Mouse (Mus musculus) E14TG2a.4 (cell line): ENCODE results near the gene Mfsd10.
A peak's percentile ranks its signal among the peaks of the same experiment; 100 is the strongest.

ENCODE experiments used
- H3K27me3 ChIP-seq: 2 replicates; pipeline ENCODE4 v1.6.1; 2014; ENCODE audit warnings: low read length, control low read depth; ENCODE audit not compliant: insufficient read depth
- H3K36me3 ChIP-seq: 2 replicates; pipeline ENCODE4 v1.6.1; 2014; ENCODE audit warnings: low read length, control low read depth; ENCODE audit not compliant: insufficient read depth
- H3K4me1 ChIP-seq: replicated peaks from 2 replicates; pipeline ENCODE4 v1.6.1; 2014; ENCODE audit warnings: low read depth, low read length, control low read depth
- H3K4me3 ChIP-seq: replicated peaks from 2 replicates; pipeline ENCODE4 v1.5.1; 2014; ENCODE audit warnings: mild to moderate bottlenecking, low read length
- H3K9me3 ChIP-seq: 2 replicates; pipeline ENCODE4 v1.6.1; 2014; ENCODE audit warnings: low read length, control low read depth
- CTCF ChIP-seq: conservative IDR thresholded peaks from 2 replicates; pipeline ENCODE4 v1.5.1; 2014; ENCODE audit warnings: low read length
- NANOG ChIP-seq: IDR thresholded peaks from 2 replicates; pipeline ENCODE4 v1.6.1; 2014; ENCODE audit warnings: borderline replicate concordance, low read length, mixed read lengths
- POU5F1 ChIP-seq: IDR thresholded peaks from 2 replicates; pipeline ENCODE4 v1.6.1; 2014; ENCODE audit warnings: low read length, borderline replicate concordance

The Mfsd10 gene

DNA sequence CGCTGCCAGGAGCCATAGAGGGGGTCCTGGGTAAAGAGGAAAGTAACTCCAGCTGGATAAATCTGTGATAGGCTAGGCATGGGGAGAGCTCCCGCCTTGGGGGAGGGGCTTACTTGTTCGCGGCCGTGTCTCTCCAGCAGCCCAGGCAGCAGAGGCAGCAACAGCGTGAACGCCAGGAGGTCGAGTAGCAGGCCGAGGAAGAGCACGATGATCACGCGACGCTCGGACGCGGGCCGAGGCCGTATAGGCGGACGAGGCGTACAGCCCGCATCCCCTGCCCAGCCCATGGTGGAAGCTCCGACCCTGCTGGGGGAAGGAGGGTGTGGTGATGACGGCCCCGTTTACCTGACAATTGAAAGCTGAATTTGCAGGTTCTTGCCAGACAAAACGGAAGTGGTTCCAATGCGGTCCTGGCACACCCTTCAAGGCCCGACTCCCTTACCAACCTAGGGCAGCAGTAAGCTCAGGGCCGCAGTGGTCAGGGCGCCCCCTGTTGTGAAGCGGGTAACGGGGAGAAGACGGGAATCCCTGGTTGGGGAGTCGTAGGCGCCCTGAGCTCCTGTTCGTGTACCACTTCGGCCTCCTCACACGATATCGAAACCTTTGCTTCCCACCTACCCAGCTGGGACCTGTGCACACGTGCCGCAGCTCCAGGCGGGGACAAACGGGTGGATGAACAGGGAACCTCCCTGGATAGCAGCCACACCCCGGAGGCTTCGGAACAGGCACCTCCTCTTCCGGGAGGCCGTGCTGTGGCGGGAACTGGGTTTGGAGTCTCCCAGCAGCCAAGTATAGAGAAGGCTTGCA lies at the start of gene Mfsd10:
Gene Mfsd10, minus strand, starts transcription at position 732 of the 807 bp plus-strand sequence.
- H3K27me3 ChIP-seq: no peaks in the 10 kb centered on the region
- H3K4me1 ChIP-seq: peaks cover 80% of the 10 kb centered on the region
- peaks cover 82% of the 10 kb centered on the region for H3K36me3 ChIP-seq
- no peaks in the 10 kb centered on the region for H3K9me3 ChIP-seq
- TF ChIP-seq CTCF (no peak), NANOG (no peak), POU5F1 (no peak)
- peak within 1 kb of the TSS; percentile 87 for H3K4me3 ChIP-seq

DNA sequence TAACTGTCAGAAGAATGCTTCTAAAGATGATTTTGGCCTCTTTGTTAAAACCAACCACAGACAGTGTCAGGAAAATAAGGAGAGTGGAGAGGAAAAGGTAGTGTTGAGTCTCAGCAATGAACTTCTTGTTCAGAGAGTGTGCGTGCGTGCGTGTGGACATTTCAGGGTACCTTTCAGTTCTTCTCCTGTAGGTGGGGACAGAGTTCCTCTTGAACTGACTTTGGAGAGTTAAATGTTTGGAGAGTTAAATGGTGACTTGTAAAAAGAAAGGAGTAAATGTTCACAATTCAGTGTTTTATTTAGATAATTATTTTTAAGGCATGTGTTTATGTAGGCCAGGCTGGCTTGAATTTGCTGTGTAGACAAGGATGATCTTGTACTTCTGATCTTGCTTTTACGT lies 33.3 kb upstream of the Mfsd10 start:
- TF ChIP-seq CTCF (peak; percentile 32), POU5F1 (no peak)
- Histone ChIP-seq H3K27me3 (no peaks in the 10 kb centered on the region), H3K4me1 (no peaks in the 10 kb centered on the region), H3K9me3 (no peaks in the 10 kb centered on the region), H3K36me3 (no peaks in the 10 kb centered on the region), H3K4me3 (no peak overlapping the region)

DNA sequence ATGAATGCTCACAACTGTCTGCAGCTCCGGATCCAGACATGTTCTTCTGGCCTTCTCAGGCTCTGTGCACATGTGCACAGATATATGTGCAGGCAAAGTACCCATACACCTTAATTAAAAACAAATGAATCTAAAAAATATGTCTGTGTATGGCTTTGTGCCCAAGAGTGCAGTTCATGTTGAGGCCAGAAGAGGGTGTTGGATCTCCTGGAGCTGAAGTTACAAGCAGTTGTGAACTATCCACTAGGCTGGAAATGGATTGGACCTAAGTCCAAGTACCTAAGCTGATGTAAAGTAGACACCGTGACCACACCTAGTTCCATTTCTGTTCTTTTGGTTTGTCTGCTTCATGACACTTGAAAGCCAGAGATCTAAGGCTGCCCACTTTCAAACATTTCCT lies 32.5 kb upstream of the Mfsd10 start:
- TF ChIP-seq CTCF: peak; percentile 86
- TF ChIP-seq POU5F1: no peak
- H3K36me3 ChIP-seq: no peaks in the 10 kb centered on the region
- 0 out of 2 replicates have a peak, but pooled peaks cover 2% of the 10 kb centered on the region for H3K27me3 ChIP-seq
- no peaks in the 10 kb centered on the region for H3K4me1 ChIP-seq
- no peak overlapping the region for H3K4me3 ChIP-seq
- no peaks in the 10 kb centered on the region for H3K9me3 ChIP-seq

DNA sequence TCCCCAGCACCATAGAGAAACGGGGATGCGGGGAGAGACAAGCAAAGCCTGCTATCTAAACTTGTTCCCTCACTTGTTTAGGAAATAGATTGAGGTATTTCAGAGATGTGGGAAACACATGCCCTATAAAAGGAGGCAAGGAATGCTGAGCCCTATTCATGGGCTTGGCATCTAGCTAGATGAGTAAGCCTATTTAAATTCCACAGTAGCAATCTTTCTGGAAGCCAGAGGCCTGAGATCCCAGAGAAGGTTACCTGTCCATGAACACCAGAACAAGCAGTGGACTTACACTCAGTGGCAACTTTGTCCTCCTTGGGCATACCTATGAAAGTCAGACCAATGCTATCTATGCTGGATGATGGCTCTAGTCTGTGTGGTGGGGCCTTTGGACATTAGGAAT lies 26.2 kb upstream of the Mfsd10 start:
- peaks cover 1% of the 10 kb centered on the region for H3K36me3 ChIP-seq
- no peak for TF ChIP-seq POU5F1
- TF ChIP-seq CTCF: no peak
- no peak for TF ChIP-seq NANOG

DNA sequence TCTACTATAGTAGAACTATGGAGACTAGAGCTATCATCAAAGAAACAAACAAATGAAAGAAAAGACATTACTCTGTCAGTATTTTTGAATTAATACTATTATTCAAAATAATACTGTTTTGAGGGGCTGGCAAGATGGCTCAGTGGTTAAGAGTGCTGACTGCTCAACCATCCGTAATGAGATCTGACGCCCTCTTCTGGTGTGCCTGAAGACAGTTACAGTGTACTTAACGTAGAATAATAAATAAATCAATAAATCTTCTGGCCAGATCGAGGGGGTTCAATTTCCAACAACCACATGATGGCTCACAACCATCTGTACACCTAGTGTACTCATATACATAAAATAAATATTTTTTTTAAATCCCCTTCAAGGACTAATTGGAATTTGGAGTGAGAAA lies 24.9 kb upstream of the Mfsd10 start:
- Histone ChIP-seq H3K4me3 (no peak overlapping the region), H3K27me3 (peaks cover 29% of the 10 kb centered on the region), H3K9me3 (no peaks in the 10 kb centered on the region), H3K36me3 (peaks cover 11% of the 10 kb centered on the region), H3K4me1 (peaks cover 25% of the 10 kb centered on the region)
- TF ChIP-seq NANOG (no peak), CTCF (no peak), POU5F1 (no peak)

More for the DNA sequence above, 26.2 kb upstream of the Mfsd10 start:
- Histone ChIP-seq H3K27me3 (peaks cover 29% of the 10 kb centered on the region), H3K9me3 (no peaks in the 10 kb centered on the region), H3K4me1 (peaks cover 17% of the 10 kb centered on the region), H3K4me3 (no peak overlapping the region)

DNA sequence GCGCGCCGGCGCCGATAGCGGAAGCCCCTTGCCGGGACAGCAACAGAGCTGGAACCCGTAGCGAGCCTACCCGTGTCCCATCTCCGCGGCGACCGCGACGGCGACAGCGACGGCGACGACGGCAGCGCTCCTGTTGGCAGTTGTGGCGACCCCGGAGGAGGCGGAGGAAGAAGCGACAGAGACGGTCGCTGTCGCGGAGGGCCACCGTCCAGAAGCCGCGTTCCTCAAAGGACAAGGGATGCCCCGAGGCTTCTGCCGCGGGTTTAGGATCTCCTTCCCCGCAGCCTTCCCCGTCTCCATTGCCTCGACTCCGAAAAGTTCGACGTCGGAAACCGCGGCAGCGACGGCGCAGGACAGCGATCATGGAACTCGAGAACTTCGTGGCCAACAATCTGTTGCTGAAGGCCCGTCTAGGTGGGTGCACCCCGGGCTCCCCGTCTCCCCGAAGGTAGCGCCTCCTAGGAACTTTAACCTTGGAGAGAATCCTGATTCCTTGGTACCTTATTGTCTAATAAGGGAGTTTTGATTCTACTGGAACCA lies 23.6 kb upstream of the Mfsd10 start:
- TF ChIP-seq POU5F1 (no peak), CTCF (no peak), NANOG (no peak)
- H3K36me3 ChIP-seq: peaks cover 23% of the 10 kb centered on the region
- H3K4me3 ChIP-seq: peak overlapping the region; percentile 97
- peaks cover 25% of the 10 kb centered on the region for H3K4me1 ChIP-seq
- H3K9me3 ChIP-seq: no peaks in the 10 kb centered on the region
- H3K27me3 ChIP-seq: peaks cover 29% of the 10 kb centered on the region

DNA sequence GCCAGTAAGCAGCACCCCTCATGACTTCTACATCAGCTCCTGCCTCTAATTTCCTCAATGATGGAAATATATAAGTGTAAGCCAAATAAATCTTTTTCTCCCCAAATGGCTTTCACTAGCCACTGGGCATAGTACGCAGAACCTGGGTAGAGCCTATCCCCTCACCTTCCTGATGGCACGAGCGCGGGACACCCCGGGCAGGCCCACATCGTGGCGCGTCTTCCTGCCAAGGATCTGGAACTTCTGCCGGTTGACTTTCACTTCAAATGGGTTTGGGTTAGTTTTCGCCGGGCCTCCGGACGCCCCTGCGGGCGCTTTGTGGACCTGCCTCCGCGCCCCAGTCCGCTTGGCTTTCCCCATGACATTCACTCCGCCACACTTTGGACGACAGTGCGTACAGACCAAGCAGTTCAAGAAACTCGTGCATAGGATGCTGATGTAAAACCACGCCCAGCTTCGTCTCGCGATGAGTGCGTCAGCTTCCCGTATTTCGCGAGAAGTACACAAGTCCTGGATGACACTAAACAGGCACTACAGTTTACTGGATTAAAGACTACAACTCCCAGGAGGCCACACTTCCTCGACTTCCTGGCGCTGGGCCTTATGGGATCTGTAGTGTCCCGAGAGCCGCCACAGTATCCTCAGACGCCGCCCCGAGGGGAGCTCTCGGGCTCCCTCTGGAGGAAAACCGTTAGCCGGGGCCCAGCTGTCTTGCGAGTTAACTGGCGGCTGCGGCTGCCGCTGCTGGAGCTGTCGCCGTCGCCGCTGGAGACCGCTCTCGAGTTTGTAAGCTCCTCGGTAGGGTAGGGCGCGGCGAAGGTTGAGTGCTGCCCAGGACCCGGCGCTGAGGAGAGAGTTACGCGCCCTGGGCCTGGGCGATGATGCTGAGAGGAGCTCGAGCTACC lies 22.9 kb upstream of the Mfsd10 start, which contains the start of the genes Nop14 and Grk4:
Gene Nop14, minus strand, starts transcription at position 463 of the 905 bp plus-strand sequence.
Gene Grk4, plus strand, starts transcription at position 694 of the 905 bp plus-strand sequence.
- TF ChIP-seq CTCF (peak; percentile 59), POU5F1 (no peak)
- peaks cover 30% of the 10 kb centered on the region for H3K36me3 ChIP-seq
- no peaks in the 10 kb centered on the region for H3K9me3 ChIP-seq
- peaks cover 25% of the 10 kb centered on the region for H3K4me1 ChIP-seq
- H3K27me3 ChIP-seq: peaks cover 26% of the 10 kb centered on the region
- peak within 1 kb of the TSS; percentile 97 for H3K4me3 ChIP-seq

DNA sequence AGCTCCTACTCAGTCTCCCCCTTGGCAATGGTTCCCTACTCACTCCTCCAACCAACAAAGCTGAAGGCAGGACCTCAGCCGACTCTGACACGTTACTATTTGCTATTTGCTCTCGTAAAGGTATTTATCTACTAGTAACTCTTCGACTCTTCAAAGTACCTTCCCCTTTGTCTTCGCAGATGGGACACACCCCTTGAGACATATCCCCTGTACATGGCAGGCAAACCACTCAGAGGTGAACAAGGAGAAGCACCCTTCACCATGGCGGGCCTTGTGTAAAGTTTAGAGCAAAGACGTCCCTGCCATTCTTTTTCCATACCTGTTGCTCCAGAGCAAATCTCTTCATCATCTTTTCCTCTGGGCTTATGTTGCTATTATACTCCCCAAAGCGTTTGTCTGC lies 20.5 kb upstream of the Mfsd10 start:
- Histone ChIP-seq H3K27me3 (peaks cover 20% of the 10 kb centered on the region), H3K36me3 (peaks cover 54% of the 10 kb centered on the region), H3K4me1 (peaks cover 25% of the 10 kb centered on the region), H3K4me3 (no peak overlapping the region), H3K9me3 (no peaks in the 10 kb centered on the region)
- TF ChIP-seq NANOG: no peak
- TF ChIP-seq CTCF: no peak
- no peak for TF ChIP-seq POU5F1
